Mouse (Mus musculus): Measurements from ENCODE around the gene Fkbp9.

DNA sequence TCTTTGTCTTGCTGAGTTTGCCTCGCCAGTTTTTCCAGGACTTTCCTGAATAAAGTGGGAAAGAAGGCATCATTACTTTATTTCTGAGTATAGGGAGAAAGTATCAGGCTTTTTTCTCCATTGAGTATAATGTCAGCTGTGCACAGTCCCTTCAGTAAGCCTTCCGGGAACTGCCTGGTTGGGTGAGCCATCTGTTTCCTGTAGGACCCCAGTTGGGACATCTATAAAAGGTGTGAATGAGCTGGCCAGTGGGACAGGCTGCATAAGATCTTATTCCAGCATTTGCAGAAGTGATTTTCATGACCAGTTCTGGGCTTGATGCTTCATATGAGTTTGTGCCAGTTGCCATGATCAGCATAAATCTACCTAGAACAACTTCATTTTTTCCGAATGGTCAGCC, 11.4 kb downstream of the Fkbp9 start:
- TF ChIP-seq CTCF (conservative IDR thresholded peaks at IDR 0.05; ENCODE audit: low read length) (no peak), POU5F1 (IDR thresholded peaks at IDR 0.05; ENCODE audit: borderline replicate concordance, low read length) (no peak)

Measured in E14TG2a.4 (cell line).